Mouse (Mus musculus): ENCODE measurements around the gene Gatc. TPM values are rescaled to one million over a fixed set of nuclear protein-coding genes. Genes with fewer than 3 reads are reported as not detected.

The Gatc gene
- polyA plus RNA-seq, 2 experiments: 11.6 to 15.4 TPM

DNA sequence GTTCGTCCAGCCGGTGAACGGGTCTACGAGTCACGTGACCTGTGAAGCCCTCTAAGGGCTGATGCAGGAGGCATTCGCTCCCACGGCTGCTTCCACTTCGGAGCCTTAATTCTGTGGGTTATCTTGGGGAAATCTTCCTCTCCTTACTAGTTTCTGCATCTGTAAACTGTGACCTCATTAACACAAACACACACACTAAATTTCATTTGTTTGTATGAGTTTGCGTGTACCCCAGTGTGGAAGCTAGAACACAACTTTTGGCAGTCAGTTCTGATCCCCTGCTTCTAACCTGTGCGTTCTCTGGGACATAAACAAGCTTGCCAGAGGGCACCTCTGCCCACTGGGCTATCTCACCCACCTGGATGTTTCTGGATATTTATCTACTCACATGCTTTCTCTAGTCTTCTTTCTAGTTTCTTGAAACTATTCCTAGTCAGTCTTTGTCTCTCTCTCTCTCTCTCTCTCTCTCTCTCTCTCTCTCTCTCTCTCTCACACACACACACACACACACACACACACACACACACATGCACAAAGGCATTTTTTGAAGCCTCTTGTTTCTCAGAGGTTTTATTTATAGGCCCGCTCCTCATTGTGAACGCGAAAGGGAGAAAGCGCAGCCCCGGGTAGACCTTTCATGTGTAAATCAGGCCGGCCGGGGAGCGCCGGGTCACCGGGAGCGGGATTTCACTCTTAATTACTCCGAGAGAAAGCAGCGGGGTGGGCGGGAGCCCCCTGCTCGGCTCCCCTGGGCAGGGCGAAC is 32.6 kb upstream of the Gatc start:
- DNase-seq (ENCODE audit: low read depth in 3 of 3, low spot score in 3 of 3) (no peak), ATAC-seq (ENCODE audit: insufficient read depth) (no peak)
- H3K9me3 ChIP-seq (ENCODE audit: control insufficient read depth, low read length): no peaks in the 10 kb centered on the region
- no peak overlapping the region for H3K27ac ChIP-seq
- H3K27me3 ChIP-seq (ENCODE audit: control insufficient read depth, insufficient read depth, low read length): peaks cover 17% of the 10 kb centered on the region
- no peaks in the 10 kb centered on the region for H3K36me3 ChIP-seq (replicated peaks; ENCODE audit: control insufficient read depth, insufficient read depth, low read depth)
- 21% methylated on average over 26 of the region's 26 CpGs for WGBS (ENCODE audit: insufficient replicate concordance)
- no peak overlapping the region for H3K4me2 ChIP-seq (ENCODE audit: low read depth)
- TF ChIP-seq EP300 (IDR thresholded peaks at IDR 0.05; ENCODE audit: low read depth) (no peak), CTCF (IDR thresholded peaks at IDR 0.05; ENCODE audit: low read depth) (no peak)
- no peak overlapping the region for H3K9ac ChIP-seq (replicated peaks)
- H3K4me1 ChIP-seq (replicated peaks; ENCODE audit: control insufficient read depth in 2 of 2, insufficient read depth in 2 of 2, low read length in 1 of 2): no peaks in the 10 kb centered on the region
- no peak overlapping the region for H3K4me3 ChIP-seq (ENCODE audit: insufficient read depth in 1 of 2, low read depth in 2 of 2, low read length in 2 of 2)

DNA sequence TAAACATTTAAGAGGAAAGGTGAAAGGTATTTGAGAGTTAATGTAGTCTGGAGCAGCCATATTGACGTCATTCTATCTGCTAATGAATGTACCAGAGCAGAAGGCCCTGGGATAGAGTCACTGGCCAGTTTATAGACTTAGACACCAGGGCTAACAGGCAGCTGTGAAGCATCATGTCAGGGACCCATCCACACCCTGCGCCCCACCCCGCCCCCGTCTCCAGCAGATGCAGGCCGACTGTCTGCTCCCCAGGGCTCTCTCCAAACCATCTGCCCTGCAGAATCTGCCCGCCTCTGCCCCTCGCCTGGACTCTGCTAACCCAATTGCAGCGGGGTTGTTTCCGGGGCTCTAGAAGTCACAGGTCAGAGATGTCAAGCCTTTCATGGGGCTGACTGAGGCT is 30.8 kb upstream of the Gatc start:
- Histone ChIP-seq H3K4me3 (ENCODE audit: insufficient read depth in 1 of 2, low read depth in 2 of 2, low read length in 2 of 2) (no peak overlapping the region), H3K9ac (replicated peaks) (no peak overlapping the region), H3K4me2 (ENCODE audit: low read depth) (no peak overlapping the region), H3K9me3 (ENCODE audit: control insufficient read depth, low read length) (no peaks in the 10 kb centered on the region), H3K4me1 (replicated peaks; ENCODE audit: control insufficient read depth in 2 of 2, insufficient read depth in 2 of 2, low read length in 1 of 2) (no peaks in the 10 kb centered on the region), H3K27ac (no peak overlapping the region), H3K36me3 (replicated peaks; ENCODE audit: control insufficient read depth, insufficient read depth, low read depth) (no peaks in the 10 kb centered on the region), H3K27me3 (ENCODE audit: control insufficient read depth, insufficient read depth, low read length) (peaks cover 17% of the 10 kb centered on the region)
- no peak for TF ChIP-seq CTCF (IDR thresholded peaks at IDR 0.05; ENCODE audit: low read depth)
- no peak for TF ChIP-seq EP300 (IDR thresholded peaks at IDR 0.05; ENCODE audit: low read depth)
- ATAC-seq (ENCODE audit: insufficient read depth): no peak
- WGBS (ENCODE audit: insufficient replicate concordance): 41% methylated on average over 9 of the region's 9 CpGs
- no peak for DNase-seq (ENCODE audit: low read depth in 3 of 3, low spot score in 3 of 3)

DNA sequence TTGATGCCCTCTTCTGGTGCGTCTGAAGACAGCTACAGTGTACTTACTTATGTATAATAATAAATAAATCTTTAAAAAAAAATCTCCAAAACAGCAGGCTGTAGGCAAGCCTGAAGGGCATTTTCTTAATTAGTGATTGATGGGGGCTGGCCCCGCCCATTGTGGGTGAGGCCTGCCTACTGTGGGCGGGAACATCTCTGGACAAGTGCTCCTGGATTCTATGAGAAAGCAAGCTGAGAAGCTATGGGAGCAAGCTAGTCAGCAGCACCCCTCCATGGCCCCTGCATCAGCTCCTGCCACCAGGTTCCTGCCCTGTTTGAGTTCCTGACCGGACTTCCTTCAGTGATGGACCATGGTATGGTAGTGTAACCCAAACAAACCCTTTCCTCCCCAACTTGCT is 23.8 kb upstream of the Gatc start:
- Histone ChIP-seq H3K27me3 (ENCODE audit: control insufficient read depth, insufficient read depth, low read length) (peaks cover 6% of the 10 kb centered on the region; the same call in 1 of the 2 replicates), H3K36me3 (replicated peaks; ENCODE audit: control insufficient read depth, insufficient read depth, low read depth) (no peaks in the 10 kb centered on the region), H3K4me1 (replicated peaks; ENCODE audit: control insufficient read depth in 2 of 2, insufficient read depth in 2 of 2, low read length in 1 of 2) (no peaks in the 10 kb centered on the region), H3K27ac (no peak overlapping the region), H3K9ac (replicated peaks) (no peak overlapping the region), H3K4me3 (ENCODE audit: insufficient read depth in 1 of 2, low read depth in 2 of 2, low read length in 2 of 2) (no peak overlapping the region), H3K4me2 (ENCODE audit: low read depth) (no peak overlapping the region), H3K9me3 (ENCODE audit: control insufficient read depth, low read length) (no peaks in the 10 kb centered on the region)
- ATAC-seq (ENCODE audit: insufficient read depth) (no peak), DNase-seq (ENCODE audit: low read depth in 3 of 3, low spot score in 3 of 3) (no peak)
- 51% methylated on average over 4 of the region's 4 CpGs for WGBS (ENCODE audit: insufficient replicate concordance)
- TF ChIP-seq CTCF (IDR thresholded peaks at IDR 0.05; ENCODE audit: low read depth) (no peak), EP300 (IDR thresholded peaks at IDR 0.05; ENCODE audit: low read depth) (no peak)

DNA sequence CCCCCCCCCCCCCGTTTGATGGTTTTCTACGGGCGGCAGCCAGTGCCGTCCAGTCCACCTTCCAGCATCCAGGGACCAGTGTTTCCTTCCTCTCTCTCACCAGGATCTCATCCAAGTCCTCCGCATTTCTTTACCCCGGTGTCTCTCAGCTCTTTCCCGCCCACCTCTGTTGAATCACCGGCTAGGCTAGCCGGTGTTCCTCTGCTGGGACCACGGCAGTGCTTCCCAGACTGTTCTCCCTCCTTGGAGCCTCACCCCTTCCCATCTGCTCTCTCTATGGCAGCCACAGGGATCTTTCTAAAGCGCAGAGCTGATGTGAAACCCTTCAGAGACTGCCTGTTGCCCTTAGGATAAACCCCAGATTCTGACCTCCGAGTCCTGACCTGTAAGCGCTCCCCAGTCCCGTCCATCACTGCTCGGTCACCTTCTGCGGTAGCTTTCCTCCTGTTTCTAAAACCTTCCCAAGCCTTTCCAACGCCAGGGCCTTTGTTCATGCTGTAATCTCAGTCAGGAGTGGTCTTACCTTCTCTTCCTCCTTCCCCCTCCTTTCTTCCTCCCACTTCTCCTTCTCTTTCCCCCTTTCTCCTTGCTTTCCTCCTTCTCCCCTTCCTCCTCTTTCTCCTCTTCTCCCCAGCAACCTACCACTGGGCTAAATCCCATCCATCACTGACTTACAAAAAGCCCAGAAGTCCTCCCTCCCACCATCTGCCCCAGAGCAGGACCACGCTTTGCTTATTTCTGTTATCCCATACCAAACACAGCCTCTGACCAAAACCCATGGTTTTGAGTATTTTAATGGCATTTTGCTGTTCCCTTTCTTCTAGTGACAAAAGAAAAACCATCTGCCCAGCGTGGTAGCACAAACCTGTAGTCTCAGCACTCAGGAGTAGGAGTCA is 22.1 kb upstream of the Gatc start:
- 18% methylated on average over 19 of the region's 19 CpGs for WGBS (ENCODE audit: insufficient replicate concordance)
- no peaks in the 10 kb centered on the region for H3K9me3 ChIP-seq (ENCODE audit: control insufficient read depth, low read length)
- peaks cover 6% of the 10 kb centered on the region; the same call in 1 of the 2 replicates for H3K27me3 ChIP-seq (ENCODE audit: control insufficient read depth, insufficient read depth, low read length)
- no peak overlapping the region for H3K9ac ChIP-seq (replicated peaks)
- no peaks in the 10 kb centered on the region for H3K4me1 ChIP-seq (replicated peaks; ENCODE audit: control insufficient read depth in 2 of 2, insufficient read depth in 2 of 2, low read length in 1 of 2)
- no peak for ATAC-seq (ENCODE audit: insufficient read depth)
- no peak for DNase-seq (ENCODE audit: low read depth in 3 of 3, low spot score in 3 of 3)
- H3K4me3 ChIP-seq (ENCODE audit: insufficient read depth in 1 of 2, low read depth in 2 of 2, low read length in 2 of 2): no peak overlapping the region
- TF ChIP-seq CTCF (IDR thresholded peaks at IDR 0.05; ENCODE audit: low read depth): no peak
- TF ChIP-seq EP300 (IDR thresholded peaks at IDR 0.05; ENCODE audit: low read depth): no peak
- H3K4me2 ChIP-seq (ENCODE audit: low read depth): no peak overlapping the region
- no peak overlapping the region for H3K27ac ChIP-seq
- no peaks in the 10 kb centered on the region for H3K36me3 ChIP-seq (replicated peaks; ENCODE audit: control insufficient read depth, insufficient read depth, low read depth)

DNA sequence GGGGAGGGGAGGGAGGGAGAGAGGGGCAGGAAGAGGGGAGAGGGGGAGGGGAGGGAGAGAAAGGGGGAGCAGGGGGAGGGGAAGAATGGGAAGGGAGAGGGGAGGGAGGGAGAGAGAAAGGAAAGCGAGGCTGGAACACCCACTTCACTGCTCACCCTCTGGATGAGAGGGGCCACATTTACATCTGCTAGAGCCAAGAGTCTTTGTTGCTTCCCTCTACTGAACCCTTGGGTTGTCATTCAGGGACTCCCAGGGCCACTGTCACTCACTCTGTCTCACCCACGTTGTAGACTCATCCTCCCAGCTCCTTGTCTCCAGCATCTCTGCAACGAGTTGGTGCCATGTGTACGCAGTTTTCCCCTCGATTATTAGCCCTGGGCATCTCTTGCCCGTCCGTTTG is 21.2 kb upstream of the Gatc start:
- WGBS (ENCODE audit: insufficient replicate concordance): 31% methylated on average over 7 of the region's 7 CpGs
- Histone ChIP-seq H3K4me2 (ENCODE audit: low read depth) (no peak overlapping the region), H3K36me3 (replicated peaks; ENCODE audit: control insufficient read depth, insufficient read depth, low read depth) (no peaks in the 10 kb centered on the region), H3K27me3 (ENCODE audit: control insufficient read depth, insufficient read depth, low read length) (peaks cover 6% of the 10 kb centered on the region; the same call in 1 of the 2 replicates), H3K9ac (replicated peaks) (no peak overlapping the region), H3K4me3 (ENCODE audit: insufficient read depth in 1 of 2, low read depth in 2 of 2, low read length in 2 of 2) (no peak overlapping the region), H3K9me3 (ENCODE audit: control insufficient read depth, low read length) (no peaks in the 10 kb centered on the region), H3K27ac (no peak overlapping the region), H3K4me1 (replicated peaks; ENCODE audit: control insufficient read depth in 2 of 2, insufficient read depth in 2 of 2, low read length in 1 of 2) (no peaks in the 10 kb centered on the region)
- ATAC-seq (ENCODE audit: insufficient read depth) (no peak), DNase-seq (ENCODE audit: low read depth in 3 of 3, low spot score in 3 of 3) (no peak)
- TF ChIP-seq EP300 (IDR thresholded peaks at IDR 0.05; ENCODE audit: low read depth): no peak
- TF ChIP-seq CTCF (IDR thresholded peaks at IDR 0.05; ENCODE audit: low read depth): no peak
